Mouse (Mus musculus): ENCODE results near the gene Itsn2. TPM values are rescaled to one million over a fixed set of nuclear protein-coding genes. Genes with fewer than 3 reads are reported as not detected.
"Not testable (repeated sequence)": the region's sequence is repeated elsewhere in the genome, so short reads cannot be mapped to it uniquely, and the experiment has no call there.

Itsn2 gene
- total RNA-seq, 2 experiments from 2014 or later: 72.4 to 74.2 TPM

DNA sequence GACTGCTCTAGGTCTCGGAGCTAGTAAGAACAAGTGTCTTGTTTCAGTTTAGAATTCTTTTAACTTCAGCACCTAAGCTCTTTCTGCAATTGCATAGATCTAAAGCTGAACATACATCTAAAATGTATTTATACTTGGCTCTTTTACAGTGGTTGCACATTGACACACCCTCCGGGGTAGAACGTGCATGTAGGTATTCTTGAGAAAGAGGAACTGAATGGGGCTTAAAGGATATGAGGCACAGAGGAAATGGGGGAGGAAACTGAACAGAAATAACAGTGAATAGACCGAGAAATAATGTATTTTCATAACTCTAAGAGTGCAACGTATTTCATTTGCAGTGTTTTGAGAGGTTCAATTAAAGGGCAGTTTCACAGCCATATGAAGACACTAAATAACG, 2.6 kb downstream of the Itsn2 start:
- DNase-seq (ENCODE audit: low spot score in 2 of 2): no peak

DNA sequence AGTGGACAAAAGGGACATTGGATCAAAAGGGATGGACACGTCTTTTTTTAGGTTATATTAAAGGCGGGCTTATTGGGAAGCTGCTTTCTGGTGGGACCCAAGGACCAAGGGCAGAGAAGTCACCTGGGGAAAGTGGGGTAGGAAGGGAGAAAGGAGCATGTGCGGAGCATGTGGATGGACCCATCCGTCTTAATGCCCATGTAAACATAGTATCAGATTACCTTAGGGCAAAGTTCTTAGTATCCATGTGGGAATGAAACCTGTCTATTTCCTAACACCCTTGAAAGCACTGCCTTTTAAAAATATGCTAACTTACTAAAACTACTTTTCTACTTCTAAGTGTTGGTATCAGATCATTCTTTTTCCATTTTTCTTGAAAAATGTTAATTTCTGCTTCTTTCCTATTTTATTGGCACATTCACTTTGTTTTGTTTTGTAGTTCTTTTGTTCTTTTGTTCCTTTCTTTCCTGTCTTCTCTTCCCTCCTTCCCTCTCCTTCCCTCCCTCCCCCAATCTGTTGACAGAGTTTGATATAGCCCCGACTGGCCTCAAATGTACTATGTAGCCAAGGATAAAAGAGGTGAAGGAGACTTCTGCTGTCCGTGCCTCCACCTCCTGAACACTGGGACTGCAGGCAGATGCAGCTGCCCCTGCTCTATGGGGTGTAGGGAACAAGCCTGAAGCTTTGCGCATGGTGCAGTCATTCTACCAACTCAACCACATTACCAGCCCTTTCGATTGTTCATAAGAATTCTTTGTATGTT, 6.4 kb downstream of the Itsn2 start:
- no peak for DNase-seq (ENCODE audit: low spot score in 2 of 2)

DNA sequence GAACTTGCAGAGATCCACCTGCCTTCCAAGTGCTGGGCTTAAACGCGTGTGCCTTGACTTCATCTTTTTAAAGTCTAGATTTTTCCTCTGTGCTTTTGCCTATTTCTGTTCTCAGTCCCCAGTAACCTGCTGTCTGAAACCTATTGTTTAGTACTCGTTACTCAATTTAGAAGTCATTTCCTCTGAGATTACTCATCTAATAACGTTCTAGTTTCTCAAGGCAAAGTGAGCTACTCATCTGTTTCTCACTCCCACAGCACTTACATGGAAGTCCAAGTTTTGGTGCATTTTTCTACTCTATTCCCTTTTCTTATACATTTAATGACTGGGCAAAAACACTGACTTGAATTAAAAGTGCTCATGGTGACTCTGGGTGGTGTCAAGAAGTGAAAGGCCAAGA, 7.3 kb downstream of the Itsn2 start:
- no peak for DNase-seq (ENCODE audit: low spot score in 2 of 2)

DNA sequence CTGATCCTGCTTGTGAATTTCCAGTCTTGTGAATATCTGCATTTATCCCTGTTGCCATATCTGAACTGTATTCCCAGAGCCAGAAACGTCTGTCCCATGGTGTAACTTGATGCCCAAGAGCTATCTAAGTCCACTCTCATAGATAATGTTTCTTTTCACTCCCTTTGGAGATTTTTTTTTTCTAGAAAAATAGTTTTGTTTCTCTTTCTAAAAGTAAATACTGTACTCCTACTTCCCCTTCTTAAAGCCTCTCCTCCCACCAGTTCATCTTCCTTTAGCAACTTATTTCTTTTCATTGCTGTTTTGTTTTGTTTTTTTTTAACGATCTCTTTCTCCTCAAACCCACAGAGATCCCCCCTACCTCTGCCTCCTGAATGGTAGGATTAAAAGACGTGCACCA, 14.2 kb downstream of the Itsn2 start:
- no peak for DNase-seq (ENCODE audit: low spot score in 2 of 2)

DNA sequence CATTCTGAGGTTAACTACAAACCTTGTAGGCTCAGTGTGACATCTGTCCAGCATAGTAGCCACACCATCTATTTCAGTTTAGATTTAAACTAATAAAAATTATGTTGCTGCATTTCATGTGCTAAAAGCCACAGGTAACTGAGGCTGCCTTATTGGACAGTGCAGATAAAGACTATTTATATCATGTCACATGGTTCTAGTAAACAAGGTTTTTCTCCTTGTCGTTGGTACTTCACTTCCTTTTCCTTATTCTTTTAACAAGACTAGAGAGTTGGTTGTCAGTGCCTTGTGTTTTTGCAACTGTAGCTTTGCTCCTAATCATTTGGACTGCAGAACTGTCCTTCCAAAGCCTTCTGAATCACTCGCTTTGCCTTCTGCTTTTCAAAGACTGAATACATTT, 22.3 kb downstream of the Itsn2 start:
- no peak for DNase-seq (ENCODE audit: low spot score in 2 of 2)

DNA sequence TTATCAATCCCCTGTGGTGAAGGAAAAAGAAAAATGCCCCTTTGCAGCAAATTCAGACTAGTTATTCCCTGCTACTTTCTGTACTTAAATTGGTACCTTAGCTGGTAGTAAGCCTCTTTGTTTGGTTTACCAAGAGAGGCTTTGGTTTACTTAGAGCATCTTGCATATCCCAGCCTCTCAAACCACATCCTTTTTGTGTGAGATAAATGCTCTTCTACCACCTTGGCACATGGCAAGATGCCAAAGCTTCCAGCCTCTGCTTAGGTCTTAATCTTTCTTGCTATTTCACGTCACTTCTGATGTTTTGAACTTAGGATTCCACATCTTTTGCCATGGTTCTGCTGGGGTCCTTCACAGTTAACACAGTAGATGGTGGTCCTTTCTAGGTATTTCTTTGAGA, 31.8 kb downstream of the Itsn2 start:
- DNase-seq (ENCODE audit: low spot score in 2 of 2): no peak

DNA sequence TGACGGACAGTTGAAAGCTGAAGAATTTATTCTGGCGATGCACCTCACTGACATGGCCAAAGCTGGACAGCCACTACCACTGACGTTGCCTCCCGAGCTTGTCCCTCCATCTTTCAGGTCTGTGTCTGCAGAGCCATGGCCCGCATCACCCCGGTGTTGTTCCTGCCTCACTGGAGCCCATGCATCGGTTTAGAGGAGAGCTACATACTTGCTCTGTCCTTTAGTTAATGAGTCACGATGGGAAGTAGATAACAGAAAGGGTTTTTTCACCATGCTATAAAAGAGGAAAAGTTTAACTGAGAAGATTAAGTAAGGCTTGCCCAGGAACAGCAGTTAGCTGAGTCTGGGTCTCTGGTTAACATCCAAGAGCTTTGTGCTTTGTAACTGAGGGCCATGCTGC, 40.5 kb downstream of the Itsn2 start:
- DNase-seq (ENCODE audit: low spot score in 2 of 2): no peak

DNA sequence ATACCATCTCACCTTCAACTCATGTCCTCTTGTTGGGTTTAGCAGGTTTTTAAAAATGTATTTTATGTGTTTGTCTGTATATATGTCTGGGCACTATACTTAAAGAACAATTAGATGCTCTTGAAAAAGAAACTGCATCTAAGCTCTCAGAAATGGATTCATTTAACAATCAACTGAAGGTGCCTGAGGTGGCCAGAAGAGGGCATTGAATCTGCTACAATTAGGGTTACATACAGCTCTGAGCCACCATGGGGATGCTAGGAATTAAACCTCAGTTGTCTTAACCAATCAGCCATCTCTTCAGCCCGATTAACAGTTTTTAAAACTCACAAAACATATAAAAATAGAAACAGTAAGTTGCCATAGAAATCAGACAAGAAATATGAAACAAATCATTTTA, 46.0 kb downstream of the Itsn2 start:
- no peak for DNase-seq (ENCODE audit: low spot score in 2 of 2)

DNA sequence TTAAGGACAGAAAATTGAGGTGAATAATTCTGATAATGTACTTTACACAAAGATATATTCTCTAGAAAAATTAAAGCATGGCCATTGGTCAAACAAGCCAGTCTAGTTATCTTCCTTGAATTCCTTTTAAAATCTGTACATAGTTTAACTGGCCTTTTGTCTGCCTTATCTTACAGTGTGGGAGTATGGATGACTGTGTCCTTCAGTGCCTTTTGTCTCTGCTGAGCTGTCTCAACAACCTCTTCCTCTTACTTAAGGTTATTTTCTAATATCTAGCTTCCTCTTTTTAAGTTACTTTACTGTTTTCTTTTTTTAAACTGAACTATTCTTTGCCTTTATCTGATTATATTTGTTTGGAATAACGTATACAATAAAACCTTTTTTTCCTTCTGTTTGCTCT, 48.3 kb downstream of the Itsn2 start:
- no peak for DNase-seq (ENCODE audit: low spot score in 2 of 2)

DNA sequence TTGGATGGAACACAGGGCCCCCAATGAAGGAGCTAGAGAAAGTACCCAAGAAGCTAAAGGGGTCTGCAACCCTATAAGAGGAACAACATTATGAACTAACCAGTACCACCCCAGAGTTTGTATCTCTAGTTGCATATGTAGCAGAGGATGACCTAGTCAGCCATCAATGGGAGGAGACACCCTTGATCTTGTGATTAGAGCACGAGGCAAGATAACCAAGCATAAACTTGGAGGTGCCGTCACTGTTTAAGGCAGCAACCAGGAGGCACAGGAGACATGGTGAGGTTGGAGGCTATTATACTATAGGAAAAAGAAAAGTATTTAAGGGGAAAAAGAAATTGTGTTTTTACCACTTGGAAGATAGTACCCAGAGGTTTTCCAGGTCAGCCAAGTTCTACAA, 64.4 kb downstream of the Itsn2 start:
- no peak for DNase-seq (ENCODE audit: low spot score in 2 of 2)

DNA sequence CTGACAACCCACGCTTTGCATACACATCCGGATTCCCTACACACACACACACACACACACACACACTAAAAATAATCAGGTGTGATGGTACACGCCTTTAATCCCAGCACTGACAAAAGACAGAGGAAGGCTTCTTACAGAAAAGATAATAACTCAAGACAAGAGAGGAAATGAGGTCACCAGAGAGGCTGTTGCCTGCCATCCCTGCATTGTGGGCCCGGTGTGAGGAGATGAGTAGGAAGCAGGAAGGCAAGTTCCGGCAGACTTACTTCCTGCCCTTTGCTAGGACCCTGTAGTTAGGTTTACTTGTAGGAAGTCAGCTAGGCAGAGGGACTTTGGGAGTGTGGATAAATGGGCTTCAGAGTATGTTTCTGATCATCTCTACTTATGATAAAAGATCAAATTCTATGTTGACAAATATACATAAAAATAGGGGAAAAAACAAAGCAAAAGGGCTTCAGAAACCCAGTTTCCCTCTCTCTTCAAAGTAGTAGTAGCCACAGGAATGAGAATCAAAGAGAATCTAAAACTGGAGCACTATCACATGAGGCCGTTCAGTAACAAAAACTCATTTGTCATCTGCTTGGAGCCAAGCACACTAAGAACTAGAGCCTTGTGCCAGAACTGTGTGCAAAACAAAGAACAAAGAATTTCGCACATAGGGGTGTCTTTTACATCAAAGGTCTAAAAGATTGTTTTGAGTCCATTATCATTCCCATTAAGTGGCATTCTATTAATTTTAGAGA, 72.7 kb downstream of the Itsn2 start:
- DNase-seq (ENCODE audit: low spot score in 2 of 2): no peak

DNA sequence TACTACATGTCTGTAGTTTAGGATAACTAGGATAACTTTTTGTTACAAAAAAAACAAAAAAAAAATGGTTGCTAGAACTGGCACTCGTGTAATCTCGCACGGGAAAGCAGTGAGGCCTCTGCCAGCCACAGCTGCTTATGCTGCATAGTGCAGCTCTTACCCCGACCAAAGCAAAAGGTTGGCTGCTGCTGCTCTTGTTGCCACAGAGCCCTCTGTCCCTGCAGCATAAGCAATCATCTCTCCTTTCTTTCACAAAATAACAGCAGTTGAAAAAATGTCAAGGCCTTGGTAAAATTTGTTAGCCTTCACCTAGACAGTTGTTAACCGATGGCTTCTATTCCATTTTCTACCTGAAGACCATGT, 73.2 kb downstream of the Itsn2 start:
- DNase-seq (ENCODE audit: low spot score in 2 of 2): no peak

DNA sequence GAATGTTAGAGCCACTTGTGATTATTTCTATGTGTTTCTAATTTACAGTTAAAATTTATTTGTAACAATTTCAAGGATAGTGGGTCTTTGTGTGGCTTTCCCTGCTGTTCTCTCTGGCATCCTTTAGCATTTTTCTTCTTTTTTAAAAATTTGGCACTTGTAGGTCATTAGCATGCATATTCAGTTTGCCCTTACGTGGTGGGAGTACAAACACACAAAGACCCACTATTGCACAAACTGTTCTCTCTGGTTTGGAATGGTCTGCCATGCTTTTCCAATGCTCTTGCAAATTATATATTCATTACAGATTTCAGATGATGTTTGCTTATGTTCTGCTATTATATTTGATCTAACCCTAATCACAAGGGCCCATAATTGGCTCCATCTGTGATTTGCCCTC, 83.9 kb downstream of the Itsn2 start:
- no peak for DNase-seq (ENCODE audit: low spot score in 2 of 2)

DNA sequence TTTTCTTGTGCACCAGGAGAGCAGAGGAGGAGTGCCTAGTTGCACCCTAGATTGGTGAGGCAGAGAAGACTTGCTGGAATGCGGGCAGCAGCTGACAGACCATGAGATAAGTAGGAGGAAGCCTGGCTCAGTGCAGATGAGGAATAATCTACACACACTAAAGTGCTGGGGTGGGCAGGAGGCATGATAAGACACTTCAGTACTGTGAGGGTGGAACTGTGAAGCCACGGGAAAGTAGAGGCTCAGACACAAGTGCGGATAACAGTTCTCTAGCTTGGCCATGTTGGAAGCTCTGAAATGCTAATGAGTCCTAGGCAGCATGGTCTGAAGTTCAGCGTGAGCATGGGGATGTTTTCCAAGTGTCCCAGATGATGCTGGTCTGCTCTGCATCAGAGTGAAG, 87.5 kb downstream of the Itsn2 start:
- peak; percentile 67 to 81 for DNase-seq (ENCODE audit: low spot score in 2 of 2)

DNA sequence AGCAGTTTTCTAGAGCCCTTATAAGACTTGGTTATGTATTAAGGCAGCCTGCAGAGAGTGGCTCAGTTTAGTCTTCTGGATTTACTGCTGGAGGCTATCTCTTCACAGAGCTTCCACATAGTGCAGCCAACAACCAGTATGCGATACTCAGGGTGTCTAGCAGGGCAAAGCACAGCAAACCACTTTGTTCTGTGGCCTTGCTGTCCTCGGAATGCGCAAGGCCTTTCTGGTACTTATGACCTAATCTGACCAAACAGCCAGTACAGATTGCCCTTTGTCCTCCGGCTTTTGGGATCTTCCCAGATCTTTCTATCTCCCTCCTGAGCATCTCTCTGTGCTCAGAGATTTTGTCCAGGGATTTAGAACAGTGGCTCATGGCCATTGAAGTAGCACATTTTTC, 93.0 kb downstream of the Itsn2 start:
- DNase-seq (ENCODE audit: low spot score in 2 of 2): no peak

DNA sequence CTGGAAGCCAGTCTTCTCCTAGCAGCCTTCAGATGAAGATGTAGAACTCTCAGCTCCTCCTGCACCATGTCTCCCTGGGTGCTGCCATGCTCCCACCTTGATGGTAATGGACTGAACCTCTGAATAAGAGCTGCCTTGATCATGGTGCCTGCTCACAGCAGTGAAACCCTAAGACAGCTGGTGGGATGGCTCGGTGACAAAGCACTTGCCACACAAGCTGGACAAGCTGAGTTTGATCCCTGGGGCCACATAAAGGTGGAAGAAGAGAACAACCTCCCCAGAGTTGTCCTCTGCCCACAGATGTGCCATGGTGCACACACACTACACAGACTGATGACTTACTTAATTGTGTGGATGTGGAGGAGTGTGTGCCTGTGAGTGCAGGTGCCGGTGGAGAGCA, 95.9 kb downstream of the Itsn2 start:
- DNase-seq (ENCODE audit: low spot score in 2 of 2): no peak

DNA sequence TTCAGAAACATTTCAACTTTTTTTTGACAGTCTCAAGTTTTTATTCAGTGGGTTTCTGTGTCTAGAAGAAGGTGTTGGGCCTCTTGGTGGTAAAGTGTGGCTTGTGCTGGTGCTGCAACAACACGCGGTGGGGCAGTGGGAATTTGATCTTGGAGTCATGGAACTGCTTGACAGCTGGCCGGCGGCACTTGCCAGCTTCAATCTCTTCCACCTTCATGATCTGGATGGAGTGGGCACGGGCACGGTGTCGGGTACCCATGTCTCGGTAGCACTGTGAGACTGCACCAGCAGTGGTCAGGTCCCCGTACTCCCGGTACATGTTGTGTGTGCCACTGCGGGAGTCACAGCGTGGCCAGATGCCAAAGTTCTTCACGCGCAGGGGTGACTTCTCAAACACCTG, 96.9 kb downstream of the Itsn2 start:
- no peak for DNase-seq (ENCODE audit: low spot score in 2 of 2)

DNA sequence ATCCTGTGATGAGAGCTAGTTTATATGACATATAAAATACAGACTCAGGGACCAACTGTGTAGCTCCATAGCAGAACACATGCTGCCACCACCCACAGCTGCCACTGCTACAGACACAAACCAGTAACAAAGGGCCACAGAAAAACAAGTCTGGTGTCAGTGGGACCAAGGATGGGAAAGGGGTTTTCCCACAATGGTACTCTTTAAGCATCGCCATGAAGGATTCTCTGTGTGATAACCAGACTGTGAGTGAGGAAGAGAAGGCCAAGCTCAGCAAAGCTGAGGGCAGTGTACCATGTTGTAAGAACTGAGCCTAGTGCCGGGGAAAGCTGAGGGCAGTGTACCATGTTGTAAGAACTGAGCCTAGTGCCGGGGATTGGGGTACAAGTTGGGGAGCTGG, 98.8 kb downstream of the Itsn2 start:
- no peak for DNase-seq (ENCODE audit: low spot score in 2 of 2)

DNA sequence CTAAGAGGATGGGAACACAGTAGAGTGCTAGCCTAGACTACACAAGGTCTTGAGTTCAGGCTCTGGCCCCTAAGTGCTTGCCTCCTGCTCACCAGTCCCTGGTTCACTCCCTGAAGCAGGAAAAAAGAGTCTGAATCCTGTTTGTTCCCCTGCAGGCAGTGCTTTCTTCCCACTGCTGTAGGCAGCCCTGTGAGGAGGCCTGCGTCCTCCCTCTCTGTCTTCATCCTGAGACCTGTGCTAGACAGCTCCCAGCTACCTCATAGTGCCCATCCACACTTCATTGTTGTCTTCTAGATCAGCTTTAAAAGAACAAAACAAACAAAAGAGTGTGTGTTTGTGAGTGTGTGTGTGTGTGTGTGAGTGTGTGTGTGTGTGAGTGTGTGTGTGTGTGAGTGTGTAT, 102.1 kb downstream of the Itsn2 start:
- no peak for DNase-seq (ENCODE audit: low spot score in 2 of 2)

DNA sequence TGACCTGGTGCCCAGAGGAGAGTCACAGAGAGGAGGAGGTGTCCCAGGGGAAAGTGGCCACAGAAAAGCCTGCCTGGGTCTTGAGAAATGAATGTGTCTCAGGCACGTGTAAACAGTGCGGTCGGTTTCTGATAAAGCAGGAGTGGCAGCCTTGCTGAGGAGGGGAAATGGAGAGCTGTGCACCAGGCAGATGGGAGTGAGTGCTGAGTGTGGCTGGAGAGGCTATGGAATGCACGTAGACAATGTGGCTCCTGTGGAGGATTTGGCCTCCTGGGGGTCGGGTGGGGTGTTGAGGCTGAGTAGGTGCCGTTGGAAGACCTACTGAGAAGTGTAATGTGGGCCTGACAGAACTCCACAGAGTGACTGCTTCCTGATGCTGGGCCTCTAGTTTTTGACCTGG, 113.2 kb downstream of the Itsn2 start:
- not testable (repeated sequence) for DNase-seq (ENCODE audit: low spot score in 2 of 2)

DNA sequence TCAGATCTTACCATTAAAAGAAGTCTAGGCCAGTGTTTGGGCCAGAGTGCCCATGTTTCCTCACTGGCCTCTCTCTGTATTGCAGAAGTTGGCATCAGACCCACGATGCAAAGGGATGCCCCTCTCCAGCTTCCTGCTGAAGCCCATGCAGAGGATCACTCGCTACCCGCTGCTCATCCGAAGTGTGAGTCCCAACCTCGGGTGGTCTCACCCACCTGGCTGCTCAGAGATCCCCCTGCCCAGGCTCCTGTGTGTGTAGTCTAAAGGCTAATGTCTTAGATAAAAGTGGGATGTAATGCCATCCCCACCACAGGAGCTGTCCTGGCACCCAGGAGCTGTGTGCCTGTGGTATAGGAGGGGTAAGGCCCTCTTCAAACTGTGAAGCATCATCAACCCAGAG, 113.7 kb downstream of the Itsn2 start:
- no peak for DNase-seq (ENCODE audit: low spot score in 2 of 2)

DNA sequence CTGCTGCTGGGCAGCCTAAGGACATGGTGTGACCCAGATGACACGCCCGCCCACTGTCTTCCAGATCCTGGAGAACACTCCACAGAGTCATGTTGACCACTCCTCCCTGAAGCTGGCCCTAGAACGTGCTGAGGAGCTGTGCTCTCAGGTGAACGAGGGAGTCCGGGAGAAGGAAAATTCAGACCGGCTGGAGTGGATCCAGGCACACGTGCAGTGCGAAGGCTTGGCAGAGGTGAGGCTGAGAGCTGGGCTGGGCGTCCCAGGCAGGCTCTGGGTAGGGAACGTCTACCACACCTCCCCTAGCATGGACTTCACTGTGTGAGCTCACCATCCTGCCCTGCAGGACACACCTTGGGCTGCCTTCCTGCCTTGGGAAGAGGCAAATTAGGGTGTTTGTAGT, 114.5 kb downstream of the Itsn2 start:
- DNase-seq (ENCODE audit: low spot score in 2 of 2): no peak

DNA sequence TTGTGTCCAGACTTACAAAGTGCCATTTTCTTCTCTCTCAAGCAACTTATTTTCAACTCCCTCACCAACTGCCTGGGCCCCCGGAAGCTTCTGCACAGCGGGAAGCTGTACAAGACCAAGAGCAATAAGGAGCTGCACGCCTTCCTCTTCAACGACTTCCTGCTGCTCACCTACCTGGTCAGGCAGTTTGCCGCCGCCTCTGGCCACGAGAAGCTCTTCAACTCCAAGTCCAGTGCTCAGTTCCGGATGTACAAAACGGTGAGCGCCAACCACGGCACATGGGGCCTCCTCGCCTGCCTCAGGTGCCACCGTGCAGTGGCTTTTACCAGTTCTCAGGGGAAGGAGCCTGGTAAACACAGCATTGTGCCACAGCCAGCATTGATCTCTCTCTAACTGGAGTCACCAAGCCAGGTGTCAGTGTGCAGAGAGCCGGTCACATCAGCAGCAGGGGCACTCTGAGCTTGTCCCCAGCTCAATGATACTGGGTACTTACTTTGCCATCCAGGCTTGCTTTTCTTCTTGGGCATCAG, 115.1 kb downstream of the Itsn2 start:
- DNase-seq (ENCODE audit: low spot score in 2 of 2): no peak

All from left cerebral cortex, adult 18-20 months (tissue).